Mouse (Mus musculus): ENCODE measurements at regions not wholly inside any gene's neighbourhood (a gene's known extent, or its start where the extent isn't known, plus 50 kb on each side); places are given as distances from the start of the nearest gene placed in this dataset.

- H3K27ac ChIP-seq (ENCODE audit: insufficient read depth, low read depth, low read length): no peak overlapping the region
- no peak overlapping the region for H3K4me3 ChIP-seq (ENCODE audit: insufficient read depth, low read length)
- TF ChIP-seq CTCF (IDR thresholded peaks at IDR 0.05; ENCODE audit: low read depth, low read length) (no peak), POLR2A (IDR thresholded peaks at IDR 0.05; ENCODE audit: borderline replicate concordance, low read depth, low read length) (no peak)
- peaks cover 6% of the 10 kb centered on the region for H3K4me1 ChIP-seq (ENCODE audit: control insufficient read depth, insufficient read depth, low read length)
These were observed 118.3 kb downstream of the Snx10 start for GRCm38 (mm10) chr6:51641965-51642364.

GRCm38 (mm10) chr6:51648813-51649212, 125.1 kb downstream of the Snx10 start:
- Histone ChIP-seq H3K4me1 (ENCODE audit: control insufficient read depth, insufficient read depth, low read length) (no peaks in the 10 kb centered on the region), H3K27ac (ENCODE audit: insufficient read depth, low read depth, low read length) (no peak overlapping the region), H3K4me3 (ENCODE audit: insufficient read depth, low read length) (no peak overlapping the region)
- no peak for TF ChIP-seq POLR2A (IDR thresholded peaks at IDR 0.05; ENCODE audit: borderline replicate concordance, low read depth, low read length)
- TF ChIP-seq CTCF (IDR thresholded peaks at IDR 0.05; ENCODE audit: low read depth, low read length): no peak

GRCm38 (mm10) chr6:51653753-51654152, 130.1 kb downstream of the Snx10 start:
- Histone ChIP-seq H3K4me1 (ENCODE audit: control insufficient read depth, insufficient read depth, low read length) (no peaks in the 10 kb centered on the region), H3K27ac (ENCODE audit: insufficient read depth, low read depth, low read length) (no peak overlapping the region), H3K4me3 (ENCODE audit: insufficient read depth, low read length) (no peak overlapping the region)
- no peak for TF ChIP-seq CTCF (IDR thresholded peaks at IDR 0.05; ENCODE audit: low read depth, low read length)
- no peak for TF ChIP-seq POLR2A (IDR thresholded peaks at IDR 0.05; ENCODE audit: borderline replicate concordance, low read depth, low read length)

GRCm38 (mm10) chr6:51654991-51655390, 131.3 kb downstream of the Snx10 start:
- Histone ChIP-seq H3K4me1 (ENCODE audit: control insufficient read depth, insufficient read depth, low read length) (no peaks in the 10 kb centered on the region), H3K27ac (ENCODE audit: insufficient read depth, low read depth, low read length) (no peak overlapping the region), H3K4me3 (ENCODE audit: insufficient read depth, low read length) (no peak overlapping the region)
- TF ChIP-seq POLR2A (IDR thresholded peaks at IDR 0.05; ENCODE audit: borderline replicate concordance, low read depth, low read length) (no peak), CTCF (IDR thresholded peaks at IDR 0.05; ENCODE audit: low read depth, low read length) (no peak)

- no peak overlapping the region for H3K27ac ChIP-seq (ENCODE audit: insufficient read depth, low read depth, low read length)
- no peak for TF ChIP-seq POLR2A (IDR thresholded peaks at IDR 0.05; ENCODE audit: borderline replicate concordance, low read depth, low read length)
- no peak for TF ChIP-seq CTCF (IDR thresholded peaks at IDR 0.05; ENCODE audit: low read depth, low read length)
- no peaks in the 10 kb centered on the region for H3K4me1 ChIP-seq (ENCODE audit: control insufficient read depth, insufficient read depth, low read length)
- no peak overlapping the region for H3K4me3 ChIP-seq (ENCODE audit: insufficient read depth, low read length)
These were observed 132.4 kb downstream of the Snx10 start for GRCm38 (mm10) chr6:51656078-51656477.

GRCm38 (mm10) chr6:51656883-51657640, 133.4 kb downstream of the Snx10 start:
- TF ChIP-seq CTCF (IDR thresholded peaks at IDR 0.05; ENCODE audit: low read depth, low read length): no peak
- Histone ChIP-seq H3K4me3 (ENCODE audit: insufficient read depth, low read length) (no peak overlapping the region), H3K27ac (ENCODE audit: insufficient read depth, low read depth, low read length) (no peak overlapping the region), H3K4me1 (ENCODE audit: control insufficient read depth, insufficient read depth, low read length) (no peaks in the 10 kb centered on the region)

GRCm38 (mm10) chr6:51658360-51658759, 134.7 kb downstream of the Snx10 start:
- H3K4me3 ChIP-seq (ENCODE audit: insufficient read depth, low read length): no peak overlapping the region
- H3K27ac ChIP-seq (ENCODE audit: insufficient read depth, low read depth, low read length): no peak overlapping the region
- TF ChIP-seq POLR2A (IDR thresholded peaks at IDR 0.05; ENCODE audit: borderline replicate concordance, low read depth, low read length): no peak
- no peak for TF ChIP-seq CTCF (IDR thresholded peaks at IDR 0.05; ENCODE audit: low read depth, low read length)
- H3K4me1 ChIP-seq (ENCODE audit: control insufficient read depth, insufficient read depth, low read length): no peaks in the 10 kb centered on the region

- Histone ChIP-seq H3K4me3 (ENCODE audit: insufficient read depth, low read length) (no peak overlapping the region), H3K4me1 (ENCODE audit: control insufficient read depth, insufficient read depth, low read length) (no peaks in the 10 kb centered on the region), H3K27ac (ENCODE audit: insufficient read depth, low read depth, low read length) (no peak overlapping the region)
- no peak for TF ChIP-seq CTCF (IDR thresholded peaks at IDR 0.05; ENCODE audit: low read depth, low read length)
- no peak for TF ChIP-seq POLR2A (IDR thresholded peaks at IDR 0.05; ENCODE audit: borderline replicate concordance, low read depth, low read length)
These were observed 139.5 kb downstream of the Snx10 start for GRCm38 (mm10) chr6:51663178-51663577.

GRCm38 (mm10) chr6:51664049-51664448, 140.3 kb downstream of the Snx10 start:
- TF ChIP-seq CTCF (IDR thresholded peaks at IDR 0.05; ENCODE audit: low read depth, low read length) (no peak), POLR2A (IDR thresholded peaks at IDR 0.05; ENCODE audit: borderline replicate concordance, low read depth, low read length) (no peak)
- Histone ChIP-seq H3K4me1 (ENCODE audit: control insufficient read depth, insufficient read depth, low read length) (no peaks in the 10 kb centered on the region), H3K4me3 (ENCODE audit: insufficient read depth, low read length) (no peak overlapping the region), H3K27ac (ENCODE audit: insufficient read depth, low read depth, low read length) (no peak overlapping the region)

- no peaks in the 10 kb centered on the region for H3K4me1 ChIP-seq (ENCODE audit: control insufficient read depth, insufficient read depth, low read length)
- no peak overlapping the region for H3K27ac ChIP-seq (ENCODE audit: insufficient read depth, low read depth, low read length)
- no peak overlapping the region for H3K4me3 ChIP-seq (ENCODE audit: insufficient read depth, low read length)
- TF ChIP-seq CTCF (IDR thresholded peaks at IDR 0.05; ENCODE audit: low read depth, low read length): no peak
- TF ChIP-seq POLR2A (IDR thresholded peaks at IDR 0.05; ENCODE audit: borderline replicate concordance, low read depth, low read length): no peak
These were observed 143.3 kb downstream of the Snx10 start for GRCm38 (mm10) chr6:51667022-51667421.

Measured in bone marrow macrophage, adult 2 months (primary cell).